Mouse (Mus musculus) gastrocnemius, postnatal 25 days (tissue): ENCODE results near the gene Atoh8. TPM values are rescaled to one million over a fixed set of nuclear protein-coding genes. Genes with fewer than 3 reads are reported as not detected.
A peak's percentile ranks its signal among the peaks of the same experiment; 100 is the strongest.

ENCODE experiments used
- DNase-seq: peaks from one replicate; pipeline ENCODE4 v3.0.0; 2022
- long read RNA-seq, 2 experiments: library from polyadenylated mRNA; stranded (forward); transcript quantifications; one replicate each; pipeline ENCODE4 v2.0.0; 2021
- total RNA-seq, 2 experiments: library from RNA; stranded (reverse); gene quantifications; 1 replicate in 1 of 2; 2 replicates in 1 of 2; pipeline ENCODE4 v1.2.3; 2021

Atoh8 gene
- 1 to 10 TPM; 4.5 to 7.8 TPM for total RNA-seq
- long read RNA-seq, experiment 1, transcript Atoh8-201 (3 exons, 2,355 nt), result major isoform, 5 of 6 reads
- long read RNA-seq, experiment 1, partial matches to known transcripts, result 0 of 6 reads
- long read RNA-seq, experiment 1, other reads (novel, unspliced or antisense), result 1 of 6 reads
- long read RNA-seq, experiment 2, transcript Atoh8-201 (3 exons, 2,355 nt), result major isoform, 6 of 7 reads
- long read RNA-seq, experiment 2, partial matches to known transcripts, result 0 of 7 reads
- long read RNA-seq, experiment 2, other reads (novel, unspliced or antisense), result 1 of 7 reads

GRCm38 (mm10) chr6:72235098-72235806 lies at the start of gene Atoh8:
TSS of gene Atoh8 (minus strand) at chr6:72235577.
- DNase-seq, result peak; percentile 70

GRCm38 (mm10) chr6:72283914-72284313 lies 48.5 kb upstream of the Atoh8 start:
- no peak for DNase-seq

- DNase-seq, result no peak
These were observed 45.1 kb upstream of the Atoh8 start for GRCm38 (mm10) chr6:72280410-72280998.

GRCm38 (mm10) chr6:72279505-72279904 lies 44.1 kb upstream of the Atoh8 start:
- DNase-seq, result no peak

- DNase-seq, result no peak
These were observed 43.5 kb upstream of the Atoh8 start for GRCm38 (mm10) chr6:72278835-72279234.

GRCm38 (mm10) chr6:72277508-72278166 lies 42.3 kb upstream of the Atoh8 start:
- peak; percentile 62 for DNase-seq

GRCm38 (mm10) chr6:72276972-72277441 lies 41.6 kb upstream of the Atoh8 start:
- DNase-seq, result peak; percentile 25

GRCm38 (mm10) chr6:72276141-72276540 lies 40.8 kb upstream of the Atoh8 start:
- no peak for DNase-seq

- no peak for DNase-seq
These were observed 40.1 kb upstream of the Atoh8 start for GRCm38 (mm10) chr6:72275527-72275926.

- no peak for DNase-seq
These were observed 37.8 kb upstream of the Atoh8 start for GRCm38 (mm10) chr6:72273153-72273552.

- no peak for DNase-seq
These were observed 36.9 kb upstream of the Atoh8 start for GRCm38 (mm10) chr6:72272161-72272696.

GRCm38 (mm10) chr6:72270952-72271519 lies 35.7 kb upstream of the Atoh8 start:
- DNase-seq, result no peak

GRCm38 (mm10) chr6:72270258-72270657 lies 34.9 kb upstream of the Atoh8 start:
- DNase-seq, result no peak

GRCm38 (mm10) chr6:72268149-72268847 lies 32.9 kb upstream of the Atoh8 start:
- no peak for DNase-seq

GRCm38 (mm10) chr6:72265664-72266063 lies 30.3 kb upstream of the Atoh8 start:
- no peak for DNase-seq

- DNase-seq, result no peak
These were observed 28.4 kb upstream of the Atoh8 start for GRCm38 (mm10) chr6:72263679-72264265.

- DNase-seq, result no peak
These were observed 26.4 kb upstream of the Atoh8 start for GRCm38 (mm10) chr6:72261683-72262320.

GRCm38 (mm10) chr6:72260981-72261682 lies 25.8 kb upstream of the Atoh8 start:
- peak; percentile 88 for DNase-seq

GRCm38 (mm10) chr6:72259474-72259873 lies 24.1 kb upstream of the Atoh8 start:
- DNase-seq, result peak; percentile 83

GRCm38 (mm10) chr6:72255294-72255693 lies 19.9 kb upstream of the Atoh8 start:
- peak; percentile 64 for DNase-seq
